Mouse (Mus musculus) lung, postnatal 10 days (tissue): Measurements from ENCODE around the gene Dyrk1a.
"Not testable (repeated sequence)": the region's sequence is repeated elsewhere in the genome, so short reads cannot be mapped to it uniquely, and the experiment has no call there.

ENCODE experiments used
- DNase-seq: peaks from one replicate; pipeline ENCODE4 v3.0.0; 2021

Dyrk1a gene

GRCm38 (mm10) chr16:94641799-94642198 is 72.0 kb downstream of the Dyrk1a start:
- no peak for DNase-seq

- DNase-seq: no peak
Observed at GRCm38 (mm10) chr16:94647153-94647552, 77.3 kb downstream of the Dyrk1a start.

- no peak for DNase-seq
Observed at GRCm38 (mm10) chr16:94647925-94648324, 78.1 kb downstream of the Dyrk1a start.

- DNase-seq: no peak
Observed at GRCm38 (mm10) chr16:94649861-94650260, 80.1 kb downstream of the Dyrk1a start.

GRCm38 (mm10) chr16:94652091-94652713 is 82.4 kb downstream of the Dyrk1a start:
- no peak for DNase-seq

- DNase-seq: no peak
Observed at GRCm38 (mm10) chr16:94655083-94655482, 85.3 kb downstream of the Dyrk1a start.

- DNase-seq: no peak
Observed at GRCm38 (mm10) chr16:94656891-94657290, 87.1 kb downstream of the Dyrk1a start.

GRCm38 (mm10) chr16:94659394-94659793 is 89.6 kb downstream of the Dyrk1a start:
- no peak for DNase-seq

- DNase-seq: no peak
Observed at GRCm38 (mm10) chr16:94660221-94660620, 90.4 kb downstream of the Dyrk1a start.

GRCm38 (mm10) chr16:94667557-94667956 is 97.7 kb downstream of the Dyrk1a start:
- DNase-seq: no peak

GRCm38 (mm10) chr16:94671313-94671712 is 101.5 kb downstream of the Dyrk1a start:
- no peak for DNase-seq

- no peak for DNase-seq
Observed at GRCm38 (mm10) chr16:94680924-94681323, 111.1 kb downstream of the Dyrk1a start.

GRCm38 (mm10) chr16:94681760-94682159 is 112.0 kb downstream of the Dyrk1a start:
- no peak for DNase-seq

GRCm38 (mm10) chr16:94683960-94684359 is 114.2 kb downstream of the Dyrk1a start:
- DNase-seq: no peak

- no peak for DNase-seq
Observed at GRCm38 (mm10) chr16:94693687-94694305, 124.0 kb downstream of the Dyrk1a start.

- no peak for DNase-seq
Observed at GRCm38 (mm10) chr16:94697553-94697952, 127.7 kb downstream of the Dyrk1a start.

- not testable (repeated sequence) for DNase-seq
Observed at GRCm38 (mm10) chr16:94698234-94698633, 128.4 kb downstream of the Dyrk1a start.

GRCm38 (mm10) chr16:94701141-94701540 is 131.3 kb downstream of the Dyrk1a start:
- DNase-seq: no peak

GRCm38 (mm10) chr16:94701971-94702370 is 132.2 kb downstream of the Dyrk1a start:
- DNase-seq: no peak

- DNase-seq: peak; percentile 82
Observed at GRCm38 (mm10) chr16:94713480-94714094, 143.8 kb downstream of the Dyrk1a start.

- DNase-seq: no peak
Observed at GRCm38 (mm10) chr16:94714483-94714882, 144.7 kb downstream of the Dyrk1a start.

- DNase-seq: no peak
Observed at GRCm38 (mm10) chr16:94717051-94717450, 147.2 kb downstream of the Dyrk1a start.

GRCm38 (mm10) chr16:94718919-94719318 is 149.1 kb downstream of the Dyrk1a start:
- no peak for DNase-seq

GRCm38 (mm10) chr16:94719488-94719887 is 149.7 kb downstream of the Dyrk1a start:
- DNase-seq: no peak
